Mouse (Mus musculus): ENCODE measurements around the gene Olfr713.
A peak's percentile ranks its signal among the peaks of the same experiment; 100 is the strongest.

Olfr713 gene

DNA sequence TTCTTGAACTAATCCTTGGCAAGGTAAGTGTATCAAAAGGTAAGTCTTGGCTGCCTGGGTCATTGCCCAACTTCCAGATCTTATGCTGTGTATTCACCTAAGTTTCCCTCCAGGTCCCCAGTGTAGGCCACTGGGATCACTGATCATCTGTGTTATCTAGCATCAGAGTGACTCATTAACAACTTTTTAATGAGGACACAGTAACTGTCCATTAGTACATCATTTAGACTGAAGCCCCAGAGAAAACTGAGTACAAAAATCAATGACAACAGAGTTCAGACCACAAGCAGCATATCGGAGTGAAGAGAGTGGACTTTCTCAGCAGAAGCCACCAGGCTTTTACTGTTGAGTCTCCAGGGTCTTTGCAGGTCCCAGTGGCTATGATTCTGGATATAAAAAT is at the start of gene Olfr713:
Olfr713 (plus strand) TSS at position 301 of the 400 bp plus-strand sequence.
- DNase-seq (ENCODE audit: low read depth, low spot score), result no peak

DNA sequence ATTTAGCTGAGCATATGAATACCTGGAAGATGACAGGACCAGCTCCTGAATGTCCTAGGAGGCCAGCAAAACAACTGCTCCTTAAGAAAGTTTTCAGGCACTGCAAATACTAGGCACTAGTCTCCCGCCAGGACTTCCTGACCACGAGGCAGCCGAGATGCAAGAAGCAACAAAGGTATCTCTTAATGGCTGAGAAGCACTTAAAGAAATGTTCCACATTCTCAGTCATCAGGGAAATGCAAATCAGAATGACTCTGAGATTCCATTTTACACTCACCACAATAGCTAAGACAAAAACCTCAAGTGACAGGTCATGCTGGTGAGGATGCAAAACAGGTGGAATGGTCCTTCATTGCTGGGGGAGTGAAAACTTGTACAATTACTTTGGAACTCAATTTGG is 45.7 kb upstream of the Olfr713 start:
- DNase-seq (ENCODE audit: low read depth, low spot score), result no peak

DNA sequence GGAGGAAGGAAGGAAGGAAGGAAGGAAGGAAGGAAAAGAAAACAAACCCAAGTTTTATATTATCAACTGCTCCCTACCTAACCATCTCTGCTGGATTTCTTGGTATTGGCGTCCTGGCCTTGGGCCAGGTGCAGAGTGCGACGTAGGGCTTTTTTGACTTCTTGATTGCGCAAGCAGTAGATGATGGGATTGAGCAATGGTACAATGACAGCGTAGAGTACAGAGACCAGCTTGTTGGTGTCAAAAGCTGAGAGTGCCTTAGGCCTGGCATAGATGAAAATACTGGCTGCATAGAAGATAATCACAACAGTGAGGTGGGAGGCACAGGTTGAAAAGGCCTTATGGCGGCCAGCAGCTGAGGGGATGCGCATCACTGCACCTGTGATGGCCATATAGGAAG is 30.2 kb upstream of the Olfr713 start:
- DNase-seq (ENCODE audit: low read depth, low spot score), result no peak

DNA sequence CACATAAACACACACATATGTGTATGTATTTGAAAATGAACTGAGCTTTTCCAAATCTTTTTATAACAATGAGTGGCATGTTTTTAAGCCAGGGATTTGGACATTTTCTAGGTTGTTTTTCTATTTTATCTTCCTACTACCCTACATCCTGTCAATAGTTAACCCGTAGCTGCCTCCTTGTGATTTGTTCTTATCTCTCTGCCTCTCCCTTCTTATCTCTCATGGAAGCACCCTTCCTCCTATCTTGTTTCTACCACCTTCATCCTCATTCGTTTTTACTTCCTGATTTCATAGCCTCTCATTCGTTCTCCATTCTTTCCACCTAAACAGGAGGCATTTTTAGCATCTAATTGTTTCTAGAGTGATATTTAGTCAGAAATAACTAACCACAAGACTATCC is 26.8 kb upstream of the Olfr713 start:
- DNase-seq (ENCODE audit: low read depth, low spot score), result no peak

DNA sequence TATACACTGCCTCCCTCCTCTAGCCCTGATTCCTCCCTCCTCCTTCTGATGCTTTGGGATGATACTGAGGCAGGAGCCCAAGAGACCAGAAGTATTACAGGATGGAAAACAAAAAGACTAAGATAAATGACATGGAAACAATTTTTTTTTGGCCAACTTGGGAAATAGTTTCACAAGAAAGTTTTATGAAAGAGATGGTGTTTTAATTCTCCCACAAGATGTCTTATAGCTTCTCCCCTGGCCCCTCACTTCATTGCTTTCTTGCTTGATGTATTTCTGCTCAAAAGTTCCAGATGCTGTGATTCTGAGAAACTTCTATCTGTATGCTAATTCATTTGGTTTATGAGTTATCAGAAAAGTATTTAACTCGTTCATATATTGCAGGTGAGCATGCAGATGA is 25.0 kb upstream of the Olfr713 start, which contains the start of gene Olfr2:
Olfr2 (minus strand) TSS at position 101 of the 400 bp plus-strand sequence.
- no peak for DNase-seq (ENCODE audit: low read depth, low spot score)

DNA sequence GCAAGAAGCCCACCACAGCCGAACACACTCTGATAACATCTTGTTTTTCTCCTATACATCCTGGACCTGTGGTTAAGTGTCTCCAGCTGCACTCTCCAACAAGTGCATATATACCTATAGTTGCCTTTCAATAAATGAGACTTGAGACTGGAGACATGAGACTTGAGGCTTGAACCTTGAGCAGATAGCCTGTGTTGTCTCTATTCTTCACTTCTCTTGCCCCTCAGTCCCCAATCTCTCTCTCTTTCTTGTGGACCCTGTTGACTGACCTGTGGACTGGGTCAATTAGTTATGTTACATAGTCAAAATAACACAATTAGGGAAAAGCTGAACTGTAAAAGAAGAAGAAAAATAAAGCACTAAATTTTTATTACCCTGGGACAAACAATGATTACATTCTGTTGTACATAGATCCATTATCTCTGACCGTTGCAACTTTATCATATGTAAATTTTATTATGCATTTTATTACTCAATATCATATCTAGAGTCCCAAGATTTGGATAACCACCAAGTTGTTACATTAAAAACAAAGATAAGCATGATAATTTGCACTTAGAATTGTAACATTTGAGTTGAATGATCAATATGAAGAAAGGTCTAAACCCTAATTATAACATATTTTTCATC is 9.1 kb downstream of the Olfr713 start:
- no peak for DNase-seq (ENCODE audit: low read depth, low spot score)

DNA sequence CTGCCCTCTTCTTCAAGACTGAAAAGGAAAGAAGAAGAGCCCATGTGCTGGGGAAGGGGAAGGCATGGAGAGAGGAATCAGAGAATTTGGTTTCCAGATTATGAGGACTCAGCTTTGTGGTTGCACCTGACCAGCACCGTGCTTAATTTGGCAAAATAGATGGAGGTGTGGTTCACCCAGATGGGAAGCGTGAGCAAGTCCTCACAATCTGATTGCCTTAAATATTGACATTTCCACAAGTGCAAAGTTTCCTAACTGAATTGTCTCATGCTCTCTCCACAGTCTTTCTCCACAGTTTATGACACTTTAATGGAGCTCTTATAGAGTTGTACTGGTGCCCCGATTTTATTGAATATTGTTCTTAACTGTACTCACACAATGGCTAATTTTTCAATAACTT is 12.2 kb downstream of the Olfr713 start:
- no peak for DNase-seq (ENCODE audit: low read depth, low spot score)

DNA sequence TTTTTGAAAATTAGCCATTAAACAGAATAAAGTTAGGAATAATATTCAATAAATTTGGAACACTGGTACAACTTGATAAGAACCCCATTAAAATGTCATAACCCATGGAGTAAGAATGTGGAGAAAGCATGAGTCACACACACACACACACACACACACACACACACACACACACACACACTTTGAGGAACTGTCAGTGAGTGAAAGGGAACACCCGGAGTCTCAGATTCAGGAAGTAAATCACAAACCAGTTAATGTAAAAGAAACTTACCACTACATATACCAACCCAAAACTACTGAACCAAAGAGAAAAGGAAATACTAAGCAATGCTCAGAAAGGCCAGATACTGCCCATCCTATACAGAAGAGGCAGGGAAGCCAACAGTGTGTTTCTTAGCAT is 13.4 kb downstream of the Olfr713 start:
- DNase-seq (ENCODE audit: low read depth, low spot score), result no peak

DNA sequence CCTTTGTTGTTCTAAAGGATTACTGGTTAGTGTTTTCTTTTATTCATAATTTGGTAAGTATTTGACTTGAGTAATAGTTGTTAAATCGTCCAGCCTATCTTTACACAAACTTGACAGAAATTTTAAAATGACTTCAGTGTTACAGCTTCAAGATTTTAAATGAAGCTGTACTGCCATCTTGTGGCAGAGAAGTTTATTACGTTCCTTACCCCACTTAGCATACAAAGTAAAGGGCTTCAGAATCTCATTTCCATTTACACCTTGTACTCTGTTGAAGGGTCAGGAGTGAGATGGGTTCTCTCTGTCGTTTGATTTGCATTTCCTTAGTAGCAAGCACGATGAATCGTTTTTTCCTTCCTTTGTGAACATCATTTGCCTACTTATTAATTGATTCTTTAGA is 14.9 kb downstream of the Olfr713 start:
- peak; percentile 70 for DNase-seq (ENCODE audit: low read depth, low spot score)

DNA sequence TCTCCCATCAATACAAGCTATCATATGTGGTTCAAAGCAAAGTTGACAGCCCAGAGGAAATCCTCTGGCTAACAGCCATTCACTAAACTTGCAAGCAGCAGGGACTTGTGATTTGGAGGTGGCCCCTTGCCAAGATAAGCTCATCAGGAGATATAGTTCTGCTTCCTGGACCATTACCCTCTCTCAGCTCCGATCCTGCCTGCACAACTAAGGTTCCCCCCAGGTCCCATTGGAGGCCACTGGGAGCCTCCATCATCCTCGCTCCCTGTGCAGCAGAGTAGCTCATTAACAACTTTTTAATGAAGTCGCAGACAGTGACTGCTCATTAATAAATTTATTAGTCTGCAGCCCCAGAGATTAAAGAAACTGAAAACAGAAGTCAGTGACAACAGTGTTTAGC is 16.6 kb downstream of the Olfr713 start:
- no peak for DNase-seq (ENCODE audit: low read depth, low spot score)

DNA sequence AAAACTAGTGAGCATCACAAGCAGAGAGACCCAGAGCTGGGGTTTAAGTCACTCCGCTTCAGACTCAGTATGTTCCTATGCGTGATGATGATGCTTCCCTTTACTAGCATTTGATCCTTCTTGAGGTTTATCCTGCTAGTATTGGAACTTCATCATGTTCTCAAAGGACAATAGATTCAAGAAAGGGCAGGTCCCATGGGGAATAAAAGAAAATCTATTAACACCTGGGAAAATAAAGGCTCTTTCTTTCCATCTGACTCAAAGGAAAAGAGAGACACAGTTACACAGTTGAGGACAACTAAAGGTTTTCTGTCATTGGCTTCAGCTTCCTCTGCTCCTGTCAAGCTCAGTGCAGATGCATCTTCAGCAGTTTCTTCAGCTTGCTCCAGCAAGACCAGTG is 39.7 kb downstream of the Olfr713 start, which contains the start of gene Olfr714:
Olfr714 (plus strand) TSS at position 301 of the 400 bp plus-strand sequence.
- no peak for DNase-seq (ENCODE audit: low read depth, low spot score)

All from mesoderm, embryonic 11.5 days (tissue).